Mouse (Mus musculus): Measurements from ENCODE around the gene Neurl1a. TPM values are rescaled to one million over a fixed set of nuclear protein-coding genes. Genes with fewer than 3 reads are reported as not detected.
"Not testable (repeated sequence)": the region's sequence is repeated elsewhere in the genome, so short reads cannot be mapped to it uniquely, and the experiment has no call there.

Neurl1a gene
- polyA plus RNA-seq, 1 experiment from 2014 or later, result 8.0 TPM

DNA sequence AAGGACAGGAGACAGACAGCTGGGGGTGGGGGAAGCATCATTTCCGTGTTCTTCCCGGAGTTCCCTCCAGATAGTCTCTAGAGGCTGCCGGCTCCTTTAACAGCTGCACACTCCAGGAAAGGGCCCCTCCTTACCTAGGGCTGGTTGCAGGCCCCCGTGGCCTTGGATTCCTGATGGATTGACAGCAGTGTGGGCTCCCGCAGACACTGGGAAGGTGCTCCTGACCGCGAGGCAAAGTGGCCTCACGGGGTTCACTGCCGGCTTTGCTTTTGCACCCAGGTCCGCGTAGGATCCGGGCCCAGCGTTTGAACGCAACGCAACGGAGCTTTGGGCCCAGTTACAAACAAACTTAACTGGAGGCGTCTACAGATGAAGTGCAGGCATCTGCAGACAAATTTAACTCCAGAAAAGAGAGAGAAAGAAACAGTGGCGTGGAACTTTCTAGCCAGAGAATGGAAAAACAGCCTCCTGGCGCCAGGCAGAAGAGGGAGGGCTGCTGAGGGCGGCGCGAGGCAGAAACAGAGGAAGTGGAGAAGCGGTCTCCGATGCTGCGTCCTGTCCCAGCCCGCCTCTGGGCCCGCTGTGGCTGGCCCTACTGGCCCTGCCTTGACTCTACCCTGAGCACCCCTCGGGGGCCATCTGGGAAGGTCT, 40.7 kb upstream of the Neurl1a start, which contains the start of gene Calhm2:
Gene Calhm2 (minus strand): TSS at position 524 of the 651 bp plus-strand sequence.
- H3K27me3 ChIP-seq (ENCODE audit: insufficient read depth, low read length), result no peaks in the 10 kb centered on the region
- DNase-seq (peak; percentile 82), ATAC-seq (ENCODE audit: insufficient read depth) (peak; percentile 84)
- no peak for TF ChIP-seq CTCF (IDR thresholded peaks at IDR 0.05; ENCODE audit: low read depth)
- H3K27ac ChIP-seq (ENCODE audit: low read depth), result peak within 1 kb of the TSS; percentile 91
- peak within 1 kb of the TSS; percentile 49 for H3K4me3 ChIP-seq (ENCODE audit: low read depth, low read length)
- WGBS, result 2% methylated on average over 28 of the region's 28 CpGs
- H3K9ac ChIP-seq, result peak within 1 kb of the TSS; percentile 69
- peak within 1 kb of the TSS; percentile 70 for H3K4me2 ChIP-seq
- H3K4me1 ChIP-seq (ENCODE audit: insufficient read depth), result peaks cover 11% of the 10 kb centered on the region; the same call in 1 of the 2 replicates
- H3K9me3 ChIP-seq (ENCODE audit: low read depth, low read length), result no peaks in the 10 kb centered on the region
- H3K36me3 ChIP-seq (ENCODE audit: insufficient read depth), result peaks cover 15% of the 10 kb centered on the region

DNA sequence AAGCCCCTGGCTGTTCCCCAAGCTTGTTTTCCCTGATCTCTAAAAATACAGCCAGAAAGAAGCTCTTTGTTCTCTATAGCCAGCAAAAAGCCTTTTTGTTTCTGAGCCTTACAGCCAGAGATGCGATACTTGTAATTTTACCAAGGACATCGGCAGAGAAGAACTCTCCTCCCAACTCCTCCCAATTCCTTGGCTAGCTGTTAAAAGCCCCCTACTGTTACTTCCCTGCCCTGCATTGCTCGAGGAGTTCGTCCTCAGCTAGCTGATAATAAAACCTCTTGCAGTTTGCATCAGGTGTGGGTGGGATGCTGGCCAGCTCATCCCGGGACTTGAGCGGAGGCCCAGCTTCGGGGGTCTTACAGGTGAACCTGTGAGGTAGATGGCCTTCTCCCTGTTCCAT, 39.0 kb upstream of the Neurl1a start:
- not testable (repeated sequence) for H3K9ac ChIP-seq; H3K27me3 ChIP-seq (ENCODE audit: insufficient read depth, low read length); H3K4me3 ChIP-seq (ENCODE audit: low read depth, low read length); H3K27ac ChIP-seq (ENCODE audit: low read depth); ATAC-seq (ENCODE audit: insufficient read depth); H3K4me2 ChIP-seq; H3K9me3 ChIP-seq (ENCODE audit: low read depth, low read length); H3K36me3 ChIP-seq (ENCODE audit: insufficient read depth)
- TF ChIP-seq CTCF (IDR thresholded peaks at IDR 0.05; ENCODE audit: low read depth), result peak; percentile 26
- WGBS, result 29% methylated on average over 7 of the region's 7 CpGs
- H3K4me1 ChIP-seq (ENCODE audit: insufficient read depth), result peaks cover 11% of the 10 kb centered on the region; the same call in 1 of the 2 replicates
- peak; percentile 43 for DNase-seq

DNA sequence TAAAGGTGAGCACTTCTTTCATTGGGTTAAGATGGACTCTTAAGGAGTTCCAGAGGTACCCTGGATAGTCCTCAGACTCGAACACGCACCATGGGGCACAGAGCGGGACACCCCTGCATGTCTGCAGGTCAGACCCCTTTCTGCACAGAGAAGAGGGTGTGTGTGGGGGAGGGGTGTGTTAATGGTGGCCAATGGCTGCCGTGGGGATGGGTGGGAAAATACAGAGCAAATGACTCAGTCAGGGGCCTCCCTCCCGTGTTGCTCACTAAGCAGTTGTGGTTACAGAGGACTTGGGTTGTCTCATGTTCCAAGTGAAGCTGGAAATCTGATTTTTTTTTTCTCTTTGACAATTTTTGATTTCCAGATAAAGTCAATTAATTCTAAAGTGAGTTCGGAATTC, 36.2 kb upstream of the Neurl1a start:
- Histone ChIP-seq H3K27me3 (ENCODE audit: insufficient read depth, low read length) (no peaks in the 10 kb centered on the region), H3K4me3 (ENCODE audit: low read depth, low read length) (no peak overlapping the region), H3K36me3 (ENCODE audit: insufficient read depth) (no peaks in the 10 kb centered on the region), H3K4me2 (no peak overlapping the region), H3K9ac (no peak overlapping the region), H3K9me3 (ENCODE audit: low read depth, low read length) (no peaks in the 10 kb centered on the region), H3K4me1 (ENCODE audit: insufficient read depth) (peaks cover 4% of the 10 kb centered on the region; the same call in 1 of the 2 replicates), H3K27ac (ENCODE audit: low read depth) (no peak overlapping the region)
- no peak for DNase-seq
- ATAC-seq (ENCODE audit: insufficient read depth), result no peak
- 69% methylated on average over 6 of the region's 6 CpGs for WGBS
- TF ChIP-seq CTCF (IDR thresholded peaks at IDR 0.05; ENCODE audit: low read depth), result no peak

DNA sequence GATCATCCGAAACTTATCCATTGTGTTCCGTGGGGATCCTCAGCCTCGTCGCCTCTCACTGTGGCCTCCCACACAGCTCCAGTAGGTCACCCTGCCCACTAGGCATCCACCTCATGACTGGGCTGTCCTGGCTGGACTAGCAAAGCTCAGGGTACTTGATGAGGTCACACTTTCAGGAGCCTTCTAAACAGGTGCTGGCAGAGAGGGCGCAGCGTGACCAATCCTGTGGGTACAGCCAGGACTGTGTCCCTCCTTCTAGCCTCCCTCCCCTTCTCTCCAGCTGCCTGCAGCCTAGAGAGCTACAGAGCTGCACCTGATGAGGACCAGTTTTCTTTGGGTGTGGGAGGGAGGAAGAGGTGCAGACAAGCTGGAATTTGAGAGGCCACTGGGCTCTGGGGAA, 34.5 kb upstream of the Neurl1a start, which contains the start of gene Calhm1:
Gene Calhm1 (minus strand): TSS at position 101 of the 400 bp plus-strand sequence.
- no peaks in the 10 kb centered on the region for H3K4me1 ChIP-seq (ENCODE audit: insufficient read depth)
- DNase-seq (no peak), ATAC-seq (ENCODE audit: insufficient read depth) (no peak)
- H3K4me3 ChIP-seq (ENCODE audit: low read depth, low read length), result no peak within 1 kb of the TSS
- no peak within 1 kb of the TSS for H3K27ac ChIP-seq (ENCODE audit: low read depth)
- WGBS, result 86% methylated on average over 6 of the region's 6 CpGs
- H3K9ac ChIP-seq, result no peak within 1 kb of the TSS
- no peaks in the 10 kb centered on the region for H3K27me3 ChIP-seq (ENCODE audit: insufficient read depth, low read length)
- no peak for TF ChIP-seq CTCF (IDR thresholded peaks at IDR 0.05; ENCODE audit: low read depth)
- no peaks in the 10 kb centered on the region for H3K36me3 ChIP-seq (ENCODE audit: insufficient read depth)
- H3K4me2 ChIP-seq, result no peak within 1 kb of the TSS
- H3K9me3 ChIP-seq (ENCODE audit: low read depth, low read length), result no peaks in the 10 kb centered on the region

DNA sequence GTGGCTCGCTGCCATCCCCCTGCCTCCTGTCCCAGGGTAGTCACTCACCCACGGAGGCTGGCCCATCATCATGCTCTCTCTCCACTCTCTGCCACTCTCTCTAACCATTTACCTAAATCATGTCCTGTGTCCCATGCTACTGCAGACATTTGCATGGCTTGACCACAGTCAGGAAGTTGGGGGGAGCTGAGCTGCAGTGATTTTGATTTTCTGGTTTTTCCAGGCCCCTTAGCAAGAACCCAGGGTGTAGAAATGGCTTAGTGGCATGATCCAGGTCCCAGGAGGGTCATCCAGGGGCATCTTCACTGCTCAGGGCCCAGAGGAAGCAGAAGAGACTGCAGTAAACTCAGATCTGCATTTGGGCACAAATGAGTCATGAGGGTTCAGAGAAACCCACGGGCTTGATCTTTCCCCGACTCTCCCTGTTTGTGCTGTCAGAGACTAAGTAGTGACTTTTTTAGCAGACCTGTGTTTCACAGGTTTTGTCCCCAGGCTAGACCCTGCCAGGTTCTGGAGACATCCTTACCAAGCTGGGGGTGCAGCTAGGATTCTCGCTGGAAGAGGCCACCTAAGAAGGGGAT, 30.3 kb upstream of the Neurl1a start:
- no peak for TF ChIP-seq CTCF (IDR thresholded peaks at IDR 0.05; ENCODE audit: low read depth)
- DNase-seq (no peak), ATAC-seq (ENCODE audit: insufficient read depth) (no peak)
- Histone ChIP-seq H3K4me1 (ENCODE audit: insufficient read depth) (no peaks in the 10 kb centered on the region; the same call in 1 of the 2 replicates), H3K9ac (no peak overlapping the region), H3K36me3 (ENCODE audit: insufficient read depth) (no peaks in the 10 kb centered on the region), H3K27ac (ENCODE audit: low read depth) (no peak overlapping the region), H3K4me3 (ENCODE audit: low read depth, low read length) (no peak overlapping the region), H3K4me2 (no peak overlapping the region), H3K9me3 (ENCODE audit: low read depth, low read length) (no peaks in the 10 kb centered on the region), H3K27me3 (ENCODE audit: insufficient read depth, low read length) (peaks cover 11% of the 10 kb centered on the region; the same call in 1 of the 2 replicates)
- WGBS, result 69% methylated on average over 5 of the region's 5 CpGs

DNA sequence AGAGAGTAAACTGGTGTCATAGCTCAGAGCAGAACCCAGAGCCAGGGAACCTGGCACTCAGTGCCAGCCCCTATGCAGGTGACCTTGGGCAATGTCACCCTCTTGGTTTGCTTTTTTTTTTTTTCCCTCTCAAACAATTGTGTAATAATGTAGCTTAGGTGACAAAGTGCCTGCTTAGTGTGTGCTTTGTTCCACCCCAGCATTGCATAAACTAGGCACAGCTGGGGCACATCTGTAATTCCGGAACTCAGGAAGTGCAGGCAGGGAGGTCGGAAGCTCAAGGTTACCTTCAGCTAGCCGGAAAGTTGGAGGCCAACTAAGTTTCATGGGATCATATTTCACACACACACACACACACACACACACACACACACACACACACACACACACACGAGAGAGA, 28.8 kb upstream of the Neurl1a start:
- H3K9me3 ChIP-seq (ENCODE audit: low read depth, low read length), result no peaks in the 10 kb centered on the region
- 18% methylated on average over 4 of the region's 4 CpGs for WGBS
- no peak overlapping the region for H3K27ac ChIP-seq (ENCODE audit: low read depth)
- no peak overlapping the region for H3K4me2 ChIP-seq
- no peak overlapping the region for H3K9ac ChIP-seq
- no peaks in the 10 kb centered on the region for H3K36me3 ChIP-seq (ENCODE audit: insufficient read depth)
- H3K4me3 ChIP-seq (ENCODE audit: low read depth, low read length), result no peak overlapping the region
- no peak for TF ChIP-seq CTCF (IDR thresholded peaks at IDR 0.05; ENCODE audit: low read depth)
- ATAC-seq (ENCODE audit: insufficient read depth), result no peak
- no peaks in the 10 kb centered on the region; the same call in 1 of the 2 replicates for H3K4me1 ChIP-seq (ENCODE audit: insufficient read depth)
- peaks cover 11% of the 10 kb centered on the region; the same call in 1 of the 2 replicates for H3K27me3 ChIP-seq (ENCODE audit: insufficient read depth, low read length)
- DNase-seq, result no peak

DNA sequence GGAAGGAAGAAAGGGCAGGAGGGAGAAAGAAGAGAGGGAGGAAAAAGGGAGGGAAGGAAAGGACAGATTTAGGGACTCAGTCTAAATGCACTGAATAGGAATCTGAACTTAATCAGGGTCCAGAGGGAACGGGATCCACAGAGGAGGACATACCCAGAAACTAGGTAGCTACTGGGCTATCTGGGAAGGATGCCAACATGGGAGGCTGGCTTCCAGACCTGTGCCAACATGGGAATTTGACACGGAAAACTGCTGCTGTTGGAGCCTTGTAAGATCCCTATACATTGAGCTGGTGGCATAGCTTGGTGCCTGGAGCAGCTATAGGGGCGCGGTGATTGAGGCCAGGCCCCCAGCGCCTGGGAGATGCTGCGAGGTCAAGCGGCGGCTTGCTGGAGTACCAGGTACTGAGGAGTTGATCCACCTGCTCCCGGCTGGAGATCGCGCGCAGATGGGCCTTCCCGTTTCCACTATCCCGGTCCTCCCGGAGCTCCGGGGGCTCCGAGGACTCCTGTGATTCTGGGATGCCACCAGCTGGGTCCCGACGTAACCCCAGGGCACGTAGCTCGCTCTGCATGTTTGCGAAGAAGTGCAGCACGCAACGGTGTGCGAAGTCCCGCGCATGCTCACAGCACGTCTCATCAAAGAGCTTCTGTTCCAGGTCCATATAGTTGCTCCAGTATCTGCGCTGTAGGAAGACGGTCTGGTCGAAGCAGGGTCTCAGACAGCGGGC, 27.1 kb upstream of the Neurl1a start:
- Histone ChIP-seq H3K27me3 (ENCODE audit: insufficient read depth, low read length) (peaks cover 11% of the 10 kb centered on the region; the same call in 1 of the 2 replicates), H3K9ac (peak overlapping the region; percentile 15; the same call in 1 of the 2 replicates), H3K36me3 (ENCODE audit: insufficient read depth) (no peaks in the 10 kb centered on the region), H3K4me2 (peak overlapping the region; percentile 55), H3K4me1 (ENCODE audit: insufficient read depth) (no peaks in the 10 kb centered on the region; the same call in 1 of the 2 replicates), H3K4me3 (ENCODE audit: low read depth, low read length) (peak overlapping the region; percentile 12; the same call in 1 of the 2 replicates), H3K27ac (ENCODE audit: low read depth) (no peak overlapping the region), H3K9me3 (ENCODE audit: low read depth, low read length) (no peaks in the 10 kb centered on the region)
- ATAC-seq (ENCODE audit: insufficient read depth) (no peak), DNase-seq (peak; percentile 16)
- 24% methylated on average over 32 of the region's 32 CpGs for WGBS
- no peak for TF ChIP-seq CTCF (IDR thresholded peaks at IDR 0.05; ENCODE audit: low read depth)

All from lung, embryonic 14.5 days (tissue).